Mouse (Mus musculus) CD8-positive naive resting alpha-beta T cell, adult 57 days (primary cell): ENCODE measurements around the gene Msln. TPM values are rescaled to one million over a fixed set of nuclear protein-coding genes. Genes with fewer than 3 reads are reported as not detected.

Source experiments
- total RNA-seq: library from RNA; stranded (reverse); gene quantifications from one replicate; pipeline ENCODE4 v1.2.4, GENCODE M21; 2023

The Msln gene
- not detected for total RNA-seq

DNA sequence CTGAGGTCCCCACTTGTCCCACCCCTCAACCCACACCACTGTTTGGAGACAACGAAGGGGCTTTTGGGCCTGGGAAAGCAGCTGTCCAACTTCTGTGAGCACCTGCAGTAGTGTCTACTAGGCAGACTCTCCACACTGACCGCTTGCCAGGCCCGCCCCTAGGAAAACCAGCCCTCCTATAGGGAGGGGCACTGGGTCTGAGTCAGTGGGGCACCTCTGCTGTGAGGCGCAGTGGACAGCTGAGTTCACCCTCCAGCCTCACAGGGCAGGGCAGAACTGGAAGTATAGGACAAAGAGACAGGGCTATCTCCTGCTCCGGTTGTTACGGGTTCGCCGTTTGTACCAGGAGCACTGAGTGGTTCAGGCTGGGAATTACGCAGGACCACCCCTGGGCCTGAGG is at the start of gene Msln:
Gene Msln, minus strand, starts transcription at position 138 of the 400 bp plus-strand sequence.

DNA sequence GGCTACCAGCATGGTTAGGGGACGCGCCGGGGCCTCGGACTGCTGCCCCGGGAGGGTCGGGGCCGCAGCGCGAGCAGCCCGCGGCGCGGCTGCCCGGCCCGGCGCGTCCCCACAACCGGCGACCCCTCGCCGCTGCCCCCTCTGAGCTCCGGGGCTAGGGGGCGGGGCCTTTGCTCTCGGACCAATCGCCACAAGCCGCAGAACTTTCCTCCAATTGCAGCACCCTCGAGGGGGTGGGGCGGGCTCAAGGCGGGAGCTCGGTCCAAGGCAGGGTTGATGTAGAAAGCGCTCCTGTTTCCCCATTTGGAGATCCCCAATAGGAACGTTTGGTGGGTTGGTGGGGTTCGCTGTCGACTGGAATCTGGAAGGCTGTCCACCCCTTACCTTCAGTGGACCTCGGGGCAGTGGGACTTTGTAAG is 42.8 kb upstream of the Msln start, which contains the start of gene Metrn:
Gene Metrn, minus strand, starts transcription at position 186 of the 419 bp plus-strand sequence.

DNA sequence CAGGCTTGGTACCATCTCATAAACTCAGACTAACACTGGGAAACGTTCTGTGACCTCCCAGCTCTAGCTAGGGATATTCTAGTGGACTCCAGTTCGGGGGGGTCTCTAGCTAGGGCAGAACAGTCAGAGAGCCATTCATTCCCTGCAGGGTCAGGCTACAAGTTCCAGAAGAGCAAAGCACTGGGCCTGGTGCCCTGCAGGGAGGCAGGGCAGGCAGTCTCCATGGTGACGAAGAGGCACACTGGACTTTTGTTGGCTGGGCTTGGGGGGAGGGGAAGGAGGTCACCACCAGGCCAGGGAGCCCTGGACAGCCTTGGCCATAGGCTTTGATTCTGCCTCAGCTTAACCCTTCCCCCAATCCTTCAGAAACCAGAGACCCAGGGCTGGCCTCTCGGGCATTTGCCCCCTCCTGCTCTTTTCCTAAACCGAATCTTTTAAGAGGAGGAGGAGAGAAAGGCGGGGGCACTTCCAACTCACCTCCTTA is 41.5 kb upstream of the Msln start, which contains the start of gene AC134908.4:
Gene AC134908.4, minus strand, starts transcription at position 51 of the 484 bp plus-strand sequence.

DNA sequence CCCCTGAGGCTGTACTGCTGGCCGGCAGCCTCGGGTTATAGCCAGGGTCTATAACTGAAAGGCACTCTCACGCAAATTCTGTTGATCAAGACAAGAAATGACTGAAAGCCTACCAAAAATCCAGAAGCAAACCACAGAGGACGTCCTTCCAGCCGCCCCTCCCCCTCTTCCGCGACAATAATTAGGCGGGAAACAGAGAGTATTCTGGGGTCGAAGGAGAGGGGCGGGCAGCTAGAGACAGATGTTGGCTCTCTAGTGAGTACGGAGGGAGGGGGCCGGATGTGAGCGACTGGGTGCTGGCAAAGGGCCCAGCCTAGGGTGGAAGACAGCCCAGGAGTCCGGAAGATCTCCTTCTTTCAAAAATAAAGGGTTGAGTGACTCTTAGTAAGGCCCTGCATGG is 38.4 kb upstream of the Msln start, which contains the start of gene Fam173a:
Gene Fam173a, minus strand, starts transcription at position 287 of the 400 bp plus-strand sequence.

DNA sequence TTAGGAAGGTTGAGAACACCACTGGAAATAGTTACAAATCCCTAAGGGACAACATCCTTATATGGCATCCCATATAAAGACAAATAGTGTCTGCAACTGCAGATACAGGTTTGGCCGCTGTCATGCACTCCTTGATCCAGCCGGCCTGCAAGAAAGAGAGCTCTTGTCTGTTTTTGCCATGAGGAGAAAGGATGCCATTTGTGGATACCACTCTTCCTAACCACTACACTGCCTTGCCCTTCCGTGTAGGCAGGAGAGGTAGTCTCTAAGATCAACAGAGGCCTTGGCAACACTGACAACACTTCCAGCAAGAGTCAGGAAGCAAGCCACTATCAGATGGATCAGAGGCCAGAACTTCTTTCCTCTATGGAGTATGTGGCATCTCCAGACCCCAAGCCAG is 32.1 kb upstream of the Msln start, which contains the start of gene Ccdc78:
Gene Ccdc78, plus strand, starts transcription at position 301 of the 400 bp plus-strand sequence.

DNA sequence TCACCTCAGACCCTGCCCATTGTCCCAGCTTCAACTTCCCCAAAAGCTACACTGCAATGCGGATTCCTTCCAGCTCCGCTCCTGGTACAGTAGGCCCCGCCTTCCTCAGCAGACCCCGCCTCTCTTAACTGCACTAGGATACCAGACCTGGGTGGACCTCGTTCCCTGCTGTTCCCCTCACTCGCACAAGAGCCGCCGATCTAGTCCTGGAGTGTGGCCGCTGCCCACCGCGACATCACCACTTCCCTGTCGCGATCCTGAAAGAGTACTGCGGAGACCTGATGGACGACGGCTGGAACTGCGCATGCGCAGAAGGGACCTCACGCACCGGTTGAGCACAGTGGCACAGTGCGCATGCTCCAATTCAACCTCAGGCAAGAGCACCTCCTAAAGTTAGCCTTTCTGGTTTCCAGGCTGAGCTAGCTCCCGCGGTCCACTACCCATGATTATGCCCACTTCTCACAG is 31.1 kb upstream of the Msln start, which contains the start of gene Haghl:
Gene Haghl, minus strand, starts transcription at position 393 of the 465 bp plus-strand sequence.

DNA sequence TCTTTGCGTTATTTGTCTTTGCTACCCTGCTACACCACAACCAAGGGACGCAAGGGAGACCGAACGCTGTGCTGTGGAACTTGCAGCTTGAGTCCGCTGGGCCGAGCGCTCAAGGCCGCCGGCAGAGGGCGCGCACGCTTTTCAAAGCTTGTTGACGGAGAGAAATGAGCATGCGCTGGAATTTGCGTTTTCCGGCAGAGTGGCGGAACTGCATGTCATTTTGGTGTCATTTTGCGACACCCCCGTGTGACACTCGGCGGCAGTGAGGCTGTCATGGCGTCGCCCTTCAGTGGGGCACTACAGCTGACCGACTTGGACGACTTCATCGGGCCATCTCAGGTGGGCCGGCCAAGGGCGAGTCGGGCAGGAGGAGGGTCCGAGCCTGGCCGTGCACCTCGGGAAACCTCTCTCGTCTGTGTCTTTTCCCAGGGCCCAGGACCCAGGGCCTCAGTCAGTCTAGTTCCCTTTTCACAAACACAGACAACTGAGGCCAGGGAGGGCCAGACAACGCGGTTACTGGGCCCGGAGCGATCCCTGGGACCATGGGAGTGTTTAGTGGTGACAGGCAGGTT is 19.5 kb upstream of the Msln start, which contains the start of gene Narfl:
Gene Narfl, plus strand, starts transcription at position 228 of the 572 bp plus-strand sequence.

DNA sequence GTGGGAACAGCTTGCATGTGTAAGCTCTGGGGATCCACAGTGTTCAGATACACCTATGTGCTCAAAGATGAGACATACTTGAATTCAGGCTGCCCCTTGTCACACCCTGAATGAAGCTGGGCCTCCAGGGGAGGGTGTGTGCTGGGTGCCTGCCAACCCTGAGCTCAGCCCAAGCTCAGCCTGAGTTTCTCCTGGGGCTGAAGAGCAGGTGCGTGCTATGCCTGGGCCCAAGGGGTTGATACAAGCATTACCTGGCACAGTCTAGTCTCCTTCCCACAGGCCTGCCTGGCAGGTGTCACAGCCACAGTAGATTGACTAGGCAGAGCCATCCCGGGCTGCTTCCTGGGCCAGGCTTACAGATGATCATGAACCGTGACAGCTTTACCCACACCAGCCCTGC is 18.4 kb downstream of the Msln start, which contains the start of gene Mslnl:
Gene Mslnl, plus strand, starts transcription at position 298 of the 400 bp plus-strand sequence.

DNA sequence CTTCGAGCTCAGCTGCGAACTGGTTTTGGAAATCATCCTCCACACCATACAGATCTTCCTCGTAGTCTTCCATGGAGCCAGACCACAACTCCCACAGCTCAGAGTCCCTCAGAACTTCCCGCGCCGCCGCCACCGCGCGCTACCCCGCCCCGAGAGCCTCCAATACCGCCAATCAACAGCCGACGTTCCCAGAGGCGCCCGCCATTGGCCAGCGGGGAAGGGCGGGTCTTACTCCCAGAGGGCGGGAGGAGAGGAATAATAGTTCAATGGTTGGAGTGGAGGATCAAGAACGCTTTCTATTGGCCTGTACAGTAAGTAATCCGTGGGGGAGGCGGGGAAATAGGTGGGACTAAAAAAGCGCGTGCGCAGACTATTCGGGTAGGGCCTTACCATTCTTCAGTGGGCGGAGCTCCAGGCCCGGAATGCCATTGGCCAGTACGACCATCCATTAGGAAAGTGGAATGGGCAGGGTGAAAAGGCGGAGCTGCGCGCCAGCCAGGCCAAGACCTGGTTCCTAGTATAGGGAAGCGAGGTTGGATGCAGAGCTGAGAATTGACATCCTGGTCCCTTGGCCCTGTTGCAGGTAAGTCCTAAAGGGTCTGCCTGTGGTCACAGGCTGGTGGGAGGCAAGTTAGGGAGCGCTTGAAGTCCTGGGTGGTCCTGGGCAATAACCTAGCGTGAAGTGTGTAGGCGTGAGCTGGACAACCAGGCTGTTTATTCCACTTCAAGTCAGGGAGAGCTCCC is 26.7 kb downstream of the Msln start, which contains the start of the genes Chtf18 and Rpusd1:
Gene Chtf18, minus strand, starts transcription at position 155 of the 744 bp plus-strand sequence.
Gene Rpusd1, plus strand, starts transcription at position 406 of the 744 bp plus-strand sequence.

DNA sequence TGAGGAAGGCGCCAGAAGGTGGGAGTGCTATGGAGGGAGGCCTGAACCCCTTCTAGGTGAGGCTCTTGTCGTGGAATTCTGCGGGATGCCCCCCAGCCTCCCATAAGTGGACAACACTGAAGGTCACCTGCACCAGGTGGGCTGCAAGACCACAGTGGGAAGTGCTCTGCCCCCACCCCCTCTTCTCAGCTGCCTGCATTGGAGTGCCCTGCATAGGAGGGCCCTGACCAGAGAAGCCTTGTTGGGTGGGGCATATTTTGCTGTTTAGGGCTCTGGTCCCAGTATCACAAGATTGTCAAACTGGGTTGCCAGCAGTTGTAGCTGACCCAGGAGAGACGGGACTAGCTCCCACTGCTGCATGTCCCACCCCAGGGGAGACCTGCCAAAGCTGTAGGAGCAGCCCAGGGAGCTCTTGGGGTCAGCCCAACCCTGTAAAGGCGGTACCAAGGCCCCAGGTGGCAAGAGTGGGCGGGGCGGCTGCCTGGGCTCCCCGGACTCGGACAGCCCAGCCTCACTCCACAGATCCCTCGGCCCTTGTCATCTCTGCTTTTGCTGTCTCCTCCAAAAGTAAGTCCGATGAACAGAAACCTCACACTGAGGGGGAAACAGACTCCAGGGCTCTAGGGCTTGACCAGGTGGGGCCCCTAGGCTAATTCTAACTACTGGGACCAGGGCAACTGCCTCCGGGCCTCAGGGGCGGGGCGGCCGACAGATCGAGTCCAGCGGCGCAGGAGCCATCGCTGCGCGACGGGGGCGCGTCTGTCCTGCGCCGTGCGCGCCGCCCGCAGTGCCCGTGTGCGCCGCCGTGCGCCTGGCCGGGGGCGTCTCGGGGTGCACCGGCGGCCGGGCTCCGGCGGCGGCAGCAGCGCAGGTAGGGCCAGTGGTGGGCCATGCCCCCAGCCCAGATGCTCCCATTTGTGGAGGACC is 37.2 kb downstream of the Msln start, which contains the start of gene Gng13:
Gene Gng13, plus strand, starts transcription at position 461 of the 927 bp plus-strand sequence.

Other genes with a start within 250 kb of the Msln start
- gene Sox8, start 183.7 kb downstream of the Msln start, total RNA-seq: 0.43 TPM
- gene Lmf1, start 175.3 kb downstream of the Msln start, total RNA-seq: 33.3 TPM
- not detected for gene Gng13, start 37.2 kb downstream of the Msln start, total RNA-seq
- 10.9 TPM for gene Chtf18, start 27.0 kb downstream of the Msln start, total RNA-seq
- 4.2 TPM for gene Rpusd1, start 26.7 kb downstream of the Msln start, total RNA-seq
- not detected for gene Mslnl, start 18.3 kb downstream of the Msln start, total RNA-seq
- gene Narfl, start 19.4 kb upstream of the Msln start, total RNA-seq: 26.5 TPM
- gene Haghl, start 31.3 kb upstream of the Msln start, total RNA-seq: 21.2 TPM
- not detected for gene Ccdc78, start 32.2 kb upstream of the Msln start, total RNA-seq
- gene Fam173a, start 38.5 kb upstream of the Msln start, total RNA-seq: 44.7 TPM
- not detected for gene AC134908.4, start 41.3 kb upstream of the Msln start, total RNA-seq
- 22.7 TPM for gene Metrn, start 42.8 kb upstream of the Msln start, total RNA-seq
- not detected for gene Fbxl16, start 54.7 kb upstream of the Msln start, total RNA-seq
- 22.7 TPM for gene Wdr24, start 69.2 kb upstream of the Msln start, total RNA-seq
- 32.0 TPM for gene Jmjd8, start 74.5 kb upstream of the Msln start, total RNA-seq
- 61.9 TPM for gene Stub1, start 79.0 kb upstream of the Msln start, total RNA-seq
- gene Rhbdl1, start 82.9 kb upstream of the Msln start, total RNA-seq: 7.2 TPM
- 9.9 TPM for gene Gm20683, start 87.4 kb upstream of the Msln start, total RNA-seq
- gene Rhot2, start 90.5 kb upstream of the Msln start, total RNA-seq: 72.3 TPM
- 28.9 TPM for gene Wdr90, start 107.1 kb upstream of the Msln start, total RNA-seq
- 8.2 TPM for gene Mcrip2, start 114.4 kb upstream of the Msln start, total RNA-seq
- gene Mettl26, start 120.7 kb upstream of the Msln start, total RNA-seq: 29.2 TPM
- 5.9 TPM for gene Wfikkn1, start 126.5 kb upstream of the Msln start, total RNA-seq
- 23.6 TPM for gene Rab40c, start 165.3 kb upstream of the Msln start, total RNA-seq
- gene Pigq, start 190.6 kb upstream of the Msln start, total RNA-seq: 55.6 TPM
- gene Nhlrc4, start 190.6 kb upstream of the Msln start, total RNA-seq: not detected
- gene A930017K11Rik, start 198.2 kb upstream of the Msln start, total RNA-seq: not detected
- 39.1 TPM for gene Capn15, start 231.4 kb upstream of the Msln start, total RNA-seq